Mouse (Mus musculus) CD8-positive naive resting alpha-beta T cell, adult 57 days (primary cell): ENCODE measurements around the gene Kynu. TPM values are rescaled to one million over a fixed set of nuclear protein-coding genes. Genes with fewer than 3 reads are reported as not detected.

Experiments used
- total RNA-seq: library from RNA; stranded (reverse); gene quantifications from one replicate; pipeline ENCODE4 v1.2.4, GENCODE M21; 2023

The Kynu gene
- total RNA-seq: 2.1 TPM

DNA sequence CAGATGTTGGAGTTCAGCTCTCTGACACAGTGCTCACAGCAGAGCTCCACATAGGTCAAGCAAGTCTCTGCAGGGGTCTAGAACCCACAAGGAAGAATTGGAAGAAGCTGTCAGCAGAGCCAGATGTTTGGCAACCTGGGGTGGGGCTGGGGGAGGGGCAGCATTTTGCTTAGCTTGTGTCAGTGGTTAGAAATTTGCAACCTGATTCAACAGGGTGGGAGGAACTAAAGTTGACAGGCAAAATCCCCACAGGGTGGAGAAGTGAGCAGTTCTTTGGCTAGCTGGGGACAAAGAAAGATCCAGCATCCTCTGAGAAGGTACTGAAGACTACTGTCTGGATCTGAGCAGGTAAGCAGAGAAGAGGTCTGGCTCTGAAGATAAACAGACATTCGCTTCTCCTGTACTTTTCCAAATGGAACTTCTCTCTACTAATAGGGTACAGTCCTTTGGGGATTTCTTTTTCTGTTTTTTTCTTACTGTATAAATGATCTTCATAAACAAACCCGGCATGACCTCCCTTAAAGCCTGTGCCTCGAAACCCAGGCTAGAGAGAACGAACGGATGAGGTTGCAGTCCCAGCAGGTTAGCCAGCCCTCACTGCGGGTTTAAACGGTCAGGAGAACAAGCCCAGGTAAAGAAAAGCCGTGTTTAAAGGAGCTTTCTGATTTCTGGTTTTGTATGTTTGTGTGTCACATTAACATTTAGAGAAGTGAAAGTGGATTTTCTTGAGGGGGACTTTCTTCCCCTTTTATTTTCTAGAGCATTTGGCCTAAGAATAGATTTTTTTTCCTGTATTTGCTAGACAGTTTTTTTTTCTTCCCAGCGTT, at the start of gene Kynu:
Gene Kynu, plus strand, starts transcription at position 268 of the 827 bp plus-strand sequence.

Other genes with a start within 250 kb of the Kynu start
- gene Arhgap15, start 193.5 kb downstream of the Kynu start, total RNA-seq: 230 TPM